Mouse (Mus musculus) lung, embryonic 14.5 days (tissue): ENCODE measurements around the gene Bicdl2. TPM values are rescaled to one million over a fixed set of nuclear protein-coding genes. Genes with fewer than 3 reads are reported as not detected.

Source experiments
- ATAC-seq: fragments of 200-750 bp; cut with Nextera tagmentation; 2 replicates; pipeline ENCODE4 v1.8.0; 2017; ENCODE audit warnings: mild to moderate bottlenecking, moderate TSS enrichment, moderate library complexity; ENCODE audit not compliant: insufficient read depth
- DNase-seq: peaks from one replicate; pipeline ENCODE4 v3.0.0-alpha.2; 2015
- H3K27ac ChIP-seq: fragments of 300-500 bp; sonication (generic); 2 replicates; pipeline ENCODE4 v1.5.1; 2014; ENCODE audit warnings: low read depth, mild to moderate bottlenecking, moderate library complexity
- H3K27me3 ChIP-seq: fragments of 300-500 bp; sonication (generic); 2 replicates; pipeline ENCODE4 v1.6.1; 2014; ENCODE audit warnings: low read length, control low read depth; ENCODE audit not compliant: insufficient read depth
- H3K36me3 ChIP-seq: fragments of 300-500 bp; sonication (generic); 2 replicates; pipeline ENCODE4 v1.6.1; 2014; ENCODE audit warnings: control low read depth; ENCODE audit not compliant: insufficient read depth
- H3K4me1 ChIP-seq: fragments of 300-500 bp; sonication (generic); 2 replicates; pipeline ENCODE4 v1.6.1; 2014; ENCODE audit warnings: antibody characterized with exemption, control low read depth; ENCODE audit not compliant: insufficient read depth
- H3K4me2 ChIP-seq: fragments of 300-500 bp; sonication (generic); 2 replicates; pipeline ENCODE4 v1.6.1; 2014; ENCODE audit warnings: mild to moderate bottlenecking
- H3K4me3 ChIP-seq: fragments of 300-500 bp; sonication (generic); 2 replicates; pipeline ENCODE4 v1.5.1; 2014; ENCODE audit warnings: low read depth, low read length
- H3K9ac ChIP-seq: fragments of 300-500 bp; sonication (generic); 2 replicates; pipeline ENCODE4 v1.6.1; 2014
- H3K9me3 ChIP-seq: fragments of 300-500 bp; sonication (generic); 2 replicates; pipeline ENCODE4 v1.6.1; 2016; ENCODE audit warnings: low read depth, low read length, control low read depth
- CTCF ChIP-seq: IDR thresholded peaks from 2 replicates; pipeline ENCODE4 v1.5.1; 2016; ENCODE audit warnings: antibody characterized with exemption, low read depth
- WGBS: fragments of 180-500 bp; shearing (Covaris S2); extraction: QIAGEN DNeasy Blood & Tissue Kit; methylation state at CpG from one replicate; pipeline ENCODE4 v1.1.7; 2014; 5-methylcytosine and 5-hydroxymethylcytosine counted together
- polyA plus RNA-seq: library from polyadenylated mRNA; unstranded; fragments of >200 nt; fragmentation: Nextera tagmentation; extraction: Ambion mirVana; gene quantifications from 2 replicates; pipeline ENCODE4 v1.2.1, GENCODE M21; 2014

Gene Bicdl2
- 1.3 and 1.9 TPM in 2 replicates for polyA plus RNA-seq

DNA sequence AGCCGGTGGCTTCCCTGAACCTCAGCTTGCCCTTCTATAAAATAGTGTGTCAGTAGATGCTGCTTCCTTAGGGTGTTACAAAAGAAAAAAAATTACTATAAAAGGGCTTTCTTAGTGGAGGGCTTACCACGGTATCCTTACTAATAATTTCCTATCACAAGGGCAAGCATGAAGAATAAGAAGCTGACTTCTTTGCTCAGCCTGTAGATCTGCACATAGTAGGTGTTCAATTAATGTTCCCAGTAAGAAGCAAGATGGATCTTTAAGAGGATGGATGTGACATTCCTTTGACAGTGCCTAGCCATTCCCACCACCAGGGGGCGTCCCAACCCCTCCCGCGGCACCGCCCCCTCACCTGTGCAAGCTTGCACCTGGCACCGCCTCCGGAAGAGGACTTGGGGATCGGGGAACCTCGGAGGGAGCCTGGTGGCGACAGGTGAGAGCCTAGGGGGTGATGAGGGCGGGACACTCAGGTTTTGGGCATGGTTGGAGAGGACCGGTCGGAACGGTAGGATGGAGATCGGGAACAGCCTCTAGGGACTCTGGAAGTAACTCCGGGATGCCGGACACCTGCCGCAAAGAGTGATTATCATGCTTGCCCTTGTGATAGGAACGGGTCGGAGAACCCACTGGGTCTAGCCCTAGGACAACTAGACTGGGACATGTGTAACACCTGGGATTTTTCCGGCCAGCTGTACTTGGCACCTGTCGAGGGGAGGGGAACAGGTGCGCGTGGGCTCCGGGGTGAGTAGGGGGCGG, at the start of gene Bicdl2:
Bicdl2 (plus strand) TSS at position 390 of the 759 bp plus-strand sequence.
- WGBS: 7% methylated on average over 27 of the region's 27 CpGs
- no peak within 1 kb of the TSS for H3K9ac ChIP-seq
- no peaks in the 10 kb centered on the region for H3K9me3 ChIP-seq
- peak; percentile 87 for TF ChIP-seq CTCF
- H3K36me3 ChIP-seq: no peaks in the 10 kb centered on the region
- peaks cover 22% of the 10 kb centered on the region for H3K27me3 ChIP-seq
- no peak within 1 kb of the TSS; the same call in 1 of the 2 replicates for H3K27ac ChIP-seq
- H3K4me2 ChIP-seq: peak within 1 kb of the TSS; percentile 49
- DNase-seq (peak; percentile 70), ATAC-seq (peak; percentile 64)
- H3K4me3 ChIP-seq: peak within 1 kb of the TSS; percentile 29
- H3K4me1 ChIP-seq: no peaks in the 10 kb centered on the region

GRCm38 (mm10) chr17:23617087-23617486, 43.2 kb upstream of the Bicdl2 start:
- H3K27ac ChIP-seq: no peak overlapping the region
- WGBS: 30% methylated on average over 9 of the region's 9 CpGs
- H3K4me2 ChIP-seq: no peak overlapping the region
- no peak for DNase-seq
- H3K27me3 ChIP-seq: 0 out of 2 replicates have a peak, but pooled peaks cover 12% of the 10 kb centered on the region
- H3K4me3 ChIP-seq: no peak overlapping the region
- TF ChIP-seq CTCF: no peak
- ATAC-seq: no peak
- no peak overlapping the region for H3K9ac ChIP-seq
- H3K36me3 ChIP-seq: no peaks in the 10 kb centered on the region
- no peaks in the 10 kb centered on the region for H3K4me1 ChIP-seq
- no peaks in the 10 kb centered on the region for H3K9me3 ChIP-seq

DNA sequence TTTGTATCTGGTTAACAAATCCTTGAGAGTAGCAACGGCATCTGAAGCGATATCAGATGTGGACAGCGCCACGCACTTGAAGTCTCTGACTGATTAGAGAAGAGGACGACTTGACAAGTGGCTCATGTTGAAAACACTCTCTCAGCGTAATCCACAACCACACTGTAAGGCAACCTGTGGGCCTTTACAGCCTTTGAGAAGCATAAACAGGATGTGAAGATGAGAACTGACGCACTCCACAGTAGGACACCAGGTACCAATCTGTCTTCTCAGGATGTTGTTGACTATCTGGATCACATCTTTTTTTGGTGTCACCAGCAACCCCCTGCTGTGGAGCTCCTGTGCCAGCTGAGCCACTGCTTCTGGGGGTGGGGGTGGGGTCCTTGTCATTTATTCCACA, 40.0 kb upstream of the Bicdl2 start:
- 51% methylated on average over 7 of the region's 7 CpGs for WGBS
- DNase-seq: no peak

GRCm38 (mm10) chr17:23627813-23628212, 32.5 kb upstream of the Bicdl2 start:
- DNase-seq (no peak), ATAC-seq (no peak)
- Histone ChIP-seq H3K9me3 (no peaks in the 10 kb centered on the region), H3K9ac (no peak overlapping the region), H3K27me3 (no peaks in the 10 kb centered on the region), H3K4me2 (no peak overlapping the region), H3K4me1 (no peaks in the 10 kb centered on the region), H3K4me3 (no peak overlapping the region), H3K27ac (no peak overlapping the region), H3K36me3 (no peaks in the 10 kb centered on the region)
- 15% methylated on average over 7 of the region's 7 CpGs for WGBS
- no peak for TF ChIP-seq CTCF

More for the DNA sequence above, 40.0 kb upstream of the Bicdl2 start:
- no peak for ATAC-seq
- H3K4me2 ChIP-seq: no peak overlapping the region
- no peak overlapping the region for H3K27ac ChIP-seq
- no peaks in the 10 kb centered on the region for H3K9me3 ChIP-seq
- 0 out of 2 replicates have a peak, but pooled peaks cover 12% of the 10 kb centered on the region for H3K27me3 ChIP-seq
- no peak overlapping the region for H3K9ac ChIP-seq
- no peaks in the 10 kb centered on the region for H3K4me1 ChIP-seq
- H3K4me3 ChIP-seq: no peak overlapping the region
- TF ChIP-seq CTCF: no peak
- H3K36me3 ChIP-seq: no peaks in the 10 kb centered on the region

GRCm38 (mm10) chr17:23630195-23631020, 29.9 kb upstream of the Bicdl2 start:
- Histone ChIP-seq H3K27ac (no peak overlapping the region), H3K36me3 (no peaks in the 10 kb centered on the region), H3K4me1 (no peaks in the 10 kb centered on the region), H3K4me3 (no peak overlapping the region), H3K9ac (no peak overlapping the region), H3K27me3 (no peaks in the 10 kb centered on the region), H3K4me2 (peak overlapping the region; percentile 41), H3K9me3 (no peaks in the 10 kb centered on the region)
- ATAC-seq: peak; percentile 93
- 16% methylated on average over 22 of the region's 22 CpGs for WGBS
- peak; percentile 87 for DNase-seq
- TF ChIP-seq CTCF: peak; percentile 91

DNA sequence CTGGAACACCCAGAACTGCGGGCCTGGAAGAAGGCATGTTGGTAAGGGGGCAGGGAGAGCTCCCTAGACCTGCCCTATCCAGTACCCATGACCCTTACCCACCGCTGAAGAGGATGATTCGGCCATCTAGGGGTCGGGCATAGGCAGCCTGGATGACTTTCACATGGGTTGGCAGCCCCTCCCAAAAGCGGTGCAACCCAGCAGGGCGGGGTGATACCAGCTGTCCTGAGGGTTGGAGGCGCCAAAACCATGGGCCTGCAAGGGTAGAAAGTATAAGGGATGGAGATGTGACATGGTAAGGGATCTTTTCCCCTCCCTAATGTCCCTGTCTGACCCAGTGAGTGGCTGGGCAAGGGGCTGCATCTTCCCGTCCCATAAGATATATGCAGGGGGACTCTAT, 29.1 kb upstream of the Bicdl2 start:
- no peak for ATAC-seq
- TF ChIP-seq CTCF: no peak
- Histone ChIP-seq H3K27ac (no peak overlapping the region), H3K4me2 (no peak overlapping the region), H3K27me3 (no peaks in the 10 kb centered on the region), H3K9ac (no peak overlapping the region), H3K4me3 (no peak overlapping the region), H3K36me3 (no peaks in the 10 kb centered on the region), H3K4me1 (no peaks in the 10 kb centered on the region), H3K9me3 (no peaks in the 10 kb centered on the region)
- DNase-seq: no peak
- 74% methylated on average over 8 of the region's 8 CpGs for WGBS
